Mouse (Mus musculus) frontal cortex, postnatal 36 days (tissue): ENCODE measurements around the gene Gsta3.
"Not testable (repeated sequence)": the region's sequence is repeated elsewhere in the genome, so short reads cannot be mapped to it uniquely, and the experiment has no call there.

Experiments used
- DNase-seq, 2 experiments: peaks; one replicate each; pipeline ENCODE4 v3.0.0; 2022; ENCODE audit warnings: low spot score in 2 of 2

The Gsta3 gene

DNA sequence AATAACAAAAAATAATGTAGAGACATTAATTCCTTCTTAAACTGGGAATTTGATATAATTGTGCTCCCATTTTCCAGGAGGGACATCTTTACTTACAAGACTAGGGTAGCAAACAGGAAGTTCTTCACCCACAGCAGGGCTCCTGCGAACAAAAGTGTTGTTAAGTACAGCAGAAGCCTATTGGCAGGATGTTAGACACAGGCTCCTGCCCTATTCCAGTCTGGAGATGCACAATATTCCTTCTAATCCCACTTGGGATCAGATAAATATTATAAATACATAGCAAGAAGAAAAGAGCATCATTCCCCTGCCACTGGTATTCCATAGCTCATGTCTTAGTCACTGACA is 12.9 kb downstream of the Gsta3 start:
- DNase-seq = no peak

GRCm38 (mm10) chr1:21253856-21254255 is 13.5 kb downstream of the Gsta3 start:
- no peak for DNase-seq

GRCm38 (mm10) chr1:21255625-21256345 is 15.4 kb downstream of the Gsta3 start:
- DNase-seq = no peak

DNA sequence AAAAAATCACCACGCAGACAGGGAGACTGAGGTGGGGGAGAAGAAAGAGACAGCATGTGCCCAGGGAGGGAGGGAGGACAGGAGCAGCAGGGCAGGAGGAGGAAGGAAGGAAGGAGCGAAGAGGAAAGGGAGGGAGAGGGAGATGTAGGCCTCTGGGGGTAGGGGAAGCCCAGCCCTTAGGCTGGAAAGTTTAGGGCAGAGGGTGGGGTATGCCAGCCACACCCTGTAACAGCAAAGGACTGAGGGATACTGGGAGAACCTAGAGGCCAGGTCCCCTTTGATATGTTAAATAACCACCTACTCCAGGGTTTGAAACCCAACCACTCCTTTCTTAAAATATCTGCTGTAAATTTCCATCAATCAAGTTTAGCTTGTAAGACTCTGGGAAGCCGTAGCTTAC is 16.0 kb downstream of the Gsta3 start:
- no peak for DNase-seq

DNA sequence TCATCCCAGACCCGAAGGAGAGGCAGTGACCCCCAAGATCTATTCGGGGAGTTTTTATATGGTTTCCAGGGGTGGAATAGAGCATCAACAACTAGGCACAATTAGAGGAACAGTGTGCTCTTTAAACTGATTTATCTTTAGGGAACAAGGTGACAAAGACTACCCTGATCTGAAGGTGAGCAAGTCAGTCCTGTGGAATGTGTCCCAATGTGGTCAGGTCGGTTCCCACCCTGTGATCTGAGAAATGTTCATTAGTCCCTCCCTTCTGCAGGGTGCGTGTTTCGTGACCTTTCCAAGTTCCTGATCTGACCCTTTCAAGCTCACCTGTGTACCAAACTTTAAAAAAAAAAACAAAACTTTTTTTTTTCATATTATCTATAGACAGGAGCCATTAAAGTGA is 16.5 kb downstream of the Gsta3 start:
- DNase-seq = no peak

DNA sequence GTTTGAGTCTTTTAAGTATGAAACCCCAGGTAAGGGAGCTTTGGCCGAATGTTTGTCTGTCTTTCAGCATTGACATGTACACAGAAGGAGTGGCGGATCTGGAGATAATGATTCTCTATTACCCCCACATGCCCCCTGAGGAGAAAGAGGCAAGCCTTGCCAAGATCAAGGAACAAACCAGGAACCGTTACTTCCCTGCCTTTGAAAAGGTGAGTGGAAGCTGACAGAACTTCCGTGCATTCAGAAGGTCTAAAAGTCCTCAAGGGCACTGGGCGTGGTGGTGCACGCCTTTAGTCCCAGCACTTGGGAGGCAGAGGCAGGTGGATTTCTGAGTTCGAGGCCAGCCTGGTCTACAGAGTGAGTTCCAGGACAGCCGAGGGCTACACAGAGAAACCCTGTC is 19.6 kb downstream of the Gsta3 start:
- DNase-seq = not testable (repeated sequence)

DNA sequence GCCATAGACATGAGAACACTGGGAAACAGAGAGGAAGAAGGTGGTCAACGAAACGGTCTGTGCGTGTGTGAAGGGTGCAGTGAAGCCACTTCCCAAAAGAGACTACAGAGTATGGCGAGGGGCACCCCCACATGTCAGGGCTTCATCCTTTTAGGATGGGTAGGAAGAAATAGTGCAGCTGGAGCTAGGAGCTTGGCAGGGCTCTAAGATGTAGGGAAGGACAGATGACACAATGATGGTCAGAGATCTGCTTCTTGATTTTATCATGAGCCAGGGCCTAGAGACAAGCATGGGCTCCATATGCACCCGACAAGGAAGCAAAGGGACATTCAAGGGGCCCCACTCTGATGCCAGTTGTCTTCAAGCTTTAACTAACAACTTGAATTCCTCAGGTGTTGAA is 22.0 kb downstream of the Gsta3 start:
- no peak for DNase-seq

- no peak for DNase-seq
Measured at GRCm38 (mm10) chr1:21263986-21264385, 23.6 kb downstream of the Gsta3 start.

GRCm38 (mm10) chr1:21264747-21265146 is 24.4 kb downstream of the Gsta3 start:
- no peak for DNase-seq

GRCm38 (mm10) chr1:21266766-21267165 is 26.4 kb downstream of the Gsta3 start:
- no peak for DNase-seq

GRCm38 (mm10) chr1:21267466-21267865 is 27.1 kb downstream of the Gsta3 start:
- not testable (repeated sequence) for DNase-seq

GRCm38 (mm10) chr1:21271343-21272055 is 31.1 kb downstream of the Gsta3 start:
- DNase-seq = peak; percentile 66 to 72

DNA sequence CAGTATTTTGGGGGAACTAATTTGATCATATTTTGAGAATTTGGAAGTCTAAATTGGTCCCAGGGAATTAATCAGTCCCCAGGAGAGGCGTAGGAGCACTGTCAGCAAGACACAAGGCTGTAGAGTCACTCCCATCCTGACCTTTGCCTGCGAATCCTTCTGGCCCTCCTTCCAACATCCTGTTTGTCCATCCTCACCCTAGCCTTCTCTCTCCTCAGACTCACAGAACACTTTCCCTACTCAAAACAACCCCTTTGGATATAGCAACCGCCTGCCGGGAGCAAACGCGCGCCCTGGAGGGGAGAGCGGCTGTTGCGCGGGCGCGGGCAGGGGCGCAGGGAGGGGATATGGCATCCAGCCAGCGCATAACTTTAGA is 31.7 kb downstream of the Gsta3 start:
- peak; percentile 4 to 11 for DNase-seq

DNA sequence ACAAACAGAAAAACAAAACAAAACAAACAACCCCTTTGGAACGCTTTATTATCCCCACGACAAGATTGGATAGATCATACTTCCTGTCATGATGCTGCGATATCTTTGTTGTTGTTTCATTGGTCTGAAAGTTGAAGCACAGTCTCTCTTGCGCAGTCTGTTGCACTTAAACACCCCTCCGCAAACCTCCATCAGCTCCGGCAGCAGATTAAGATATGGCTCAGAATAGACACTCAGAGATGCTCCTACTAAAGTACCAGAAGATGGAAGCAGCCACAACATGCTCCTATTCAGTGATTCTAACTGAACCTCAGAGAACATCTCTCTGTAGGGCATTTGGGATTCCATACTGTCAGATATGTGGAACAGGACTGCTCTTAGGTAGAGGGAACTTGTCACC is 32.7 kb downstream of the Gsta3 start:
- peak in 1 of 2 experiments; percentile 3 for DNase-seq

GRCm38 (mm10) chr1:21274437-21275040 is 34.1 kb downstream of the Gsta3 start:
- DNase-seq = no peak

- peak in 1 of 2 experiments; percentile 23 for DNase-seq
Measured at GRCm38 (mm10) chr1:21275366-21275765, 35.0 kb downstream of the Gsta3 start.

GRCm38 (mm10) chr1:21276158-21276557 is 35.8 kb downstream of the Gsta3 start:
- not testable (repeated sequence) for DNase-seq

- DNase-seq = no peak
Measured at GRCm38 (mm10) chr1:21280306-21280705, 39.9 kb downstream of the Gsta3 start.

- not testable (repeated sequence) for DNase-seq
Measured at GRCm38 (mm10) chr1:21284644-21285043, 44.3 kb downstream of the Gsta3 start.

DNA sequence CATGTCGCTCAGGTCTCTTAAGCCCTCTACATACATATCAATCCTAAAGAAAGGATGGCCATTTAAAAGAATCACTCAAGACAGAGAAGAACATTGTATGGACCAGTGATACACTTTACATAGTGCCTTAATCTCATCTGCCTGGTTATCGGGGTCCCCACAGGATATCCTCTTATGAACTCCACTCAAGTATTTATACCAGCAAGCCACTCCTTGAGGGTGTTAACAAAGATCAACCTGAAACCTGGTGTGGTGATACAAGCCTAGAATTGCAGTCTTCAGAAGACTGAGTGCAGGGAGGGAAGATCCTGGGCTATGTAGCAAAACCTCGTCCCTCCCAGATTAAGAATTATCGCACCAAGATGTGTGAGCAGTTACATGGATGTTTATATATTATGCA is 51.0 kb downstream of the Gsta3 start:
- no peak for DNase-seq

- no peak for DNase-seq
Measured at GRCm38 (mm10) chr1:21292590-21292989, 52.2 kb downstream of the Gsta3 start.

DNA sequence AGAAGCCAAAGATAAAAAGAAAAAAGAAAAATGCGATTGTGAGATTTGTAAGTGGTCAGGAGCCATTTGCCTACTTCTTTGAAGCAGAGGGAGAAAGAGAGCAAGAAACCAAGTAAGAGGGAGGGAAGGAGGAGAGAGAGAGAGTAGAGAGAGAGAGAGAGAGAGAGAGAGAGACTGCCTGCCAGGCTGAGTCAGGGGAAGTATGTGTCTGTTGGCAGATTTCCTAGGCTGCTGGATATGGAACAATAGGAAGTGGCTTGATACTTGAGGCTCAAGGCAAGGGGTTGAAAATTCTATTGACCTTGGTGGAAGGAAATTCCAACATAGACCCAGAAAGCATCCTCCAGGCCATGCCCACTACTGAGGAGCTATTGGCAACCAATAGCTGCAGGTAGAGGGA is 55.8 kb downstream of the Gsta3 start:
- DNase-seq = no peak

- no peak for DNase-seq
Measured at GRCm38 (mm10) chr1:21298114-21298513, 57.7 kb downstream of the Gsta3 start.
